Mouse (Mus musculus) spleen, postnatal 14 days (tissue): ENCODE measurements at regions not wholly inside any gene's neighbourhood (a gene's known extent, or its start where the extent isn't known, plus 50 kb on each side); places are given as distances from the start of the nearest gene placed in this dataset.

ENCODE experiments used
- DNase-seq, 2 experiments: peaks; one replicate each; pipeline ENCODE4 v3.0.0; 2021 to 2022; ENCODE audit warnings: low spot score in 2 of 2

GRCm38 (mm10) chr8:128302322-128302721 lies 56.1 kb upstream of the Nrp1 start:
- DNase-seq: no peak
